Mouse (Mus musculus): ENCODE results near the gene Zfp553. TPM values are rescaled to one million over a fixed set of nuclear protein-coding genes. Genes with fewer than 3 reads are reported as not detected.

The Zfp553 gene
- polyA plus RNA-seq, 1 experiment from 2014 or later, result 45.2 TPM

- H3K9me3 ChIP-seq (ENCODE audit: low read length), result no peaks in the 10 kb centered on the region
- ATAC-seq (ENCODE audit: low FRiP score, low TSS enrichment), result no peak
- H3K4me1 ChIP-seq (ENCODE audit: insufficient read depth, low read length), result peaks cover 6% of the 10 kb centered on the region
- no peak overlapping the region for H3K4me2 ChIP-seq (replicated peaks; ENCODE audit: low read depth, low read length)
- 94% methylated on average over 2 of the region's 2 CpGs for WGBS
- no peaks in the 10 kb centered on the region for H3K27me3 ChIP-seq (ENCODE audit: insufficient read depth, low read length)
- no peak overlapping the region for H3K4me3 ChIP-seq (ENCODE audit: low read length)
- H3K9ac ChIP-seq (replicated peaks; ENCODE audit: low read length), result no peak overlapping the region
- no peak overlapping the region for H3K27ac ChIP-seq (ENCODE audit: low read length)
- H3K36me3 ChIP-seq (ENCODE audit: insufficient read depth, low read length), result peaks cover 31% of the 10 kb centered on the region
Observed at GRCm38 (mm10) chr7:127252414-127252813, 19.6 kb downstream of the Zfp553 start.

- peaks cover 6% of the 10 kb centered on the region for H3K4me1 ChIP-seq (ENCODE audit: insufficient read depth, low read length)
- peaks cover 38% of the 10 kb centered on the region for H3K36me3 ChIP-seq (ENCODE audit: insufficient read depth, low read length)
- peak overlapping the region; percentile 68 for H3K4me3 ChIP-seq (ENCODE audit: low read length)
- 78% methylated on average over 6 of the region's 6 CpGs for WGBS
- peak overlapping the region; percentile 69 for H3K4me2 ChIP-seq (replicated peaks; ENCODE audit: low read depth, low read length)
- no peaks in the 10 kb centered on the region for H3K27me3 ChIP-seq (ENCODE audit: insufficient read depth, low read length)
- no peaks in the 10 kb centered on the region for H3K9me3 ChIP-seq (ENCODE audit: low read length)
- H3K9ac ChIP-seq (replicated peaks; ENCODE audit: low read length), result peak overlapping the region; percentile 86
- ATAC-seq (ENCODE audit: low FRiP score, low TSS enrichment), result no peak
- peak overlapping the region; percentile 93; the same call in 1 of the 2 replicates for H3K27ac ChIP-seq (ENCODE audit: low read length)
Observed at GRCm38 (mm10) chr7:127253341-127253740, 20.5 kb downstream of the Zfp553 start.

- peak; percentile 94 for ATAC-seq (ENCODE audit: low FRiP score, low TSS enrichment)
- Histone ChIP-seq H3K9me3 (ENCODE audit: low read length) (no peaks in the 10 kb centered on the region), H3K4me3 (ENCODE audit: low read length) (peak overlapping the region; percentile 68), H3K4me1 (ENCODE audit: insufficient read depth, low read length) (peaks cover 9% of the 10 kb centered on the region), H3K4me2 (replicated peaks; ENCODE audit: low read depth, low read length) (peak overlapping the region; percentile 69), H3K27me3 (ENCODE audit: insufficient read depth, low read length) (no peaks in the 10 kb centered on the region), H3K27ac (ENCODE audit: low read length) (peak overlapping the region; percentile 93), H3K36me3 (ENCODE audit: insufficient read depth, low read length) (peaks cover 38% of the 10 kb centered on the region), H3K9ac (replicated peaks; ENCODE audit: low read length) (peak overlapping the region; percentile 86)
- WGBS, result under 1% methylated on average over 135 of the region's 136 CpGs
Observed at GRCm38 (mm10) chr7:127253821-127254769, 21.2 kb downstream of the Zfp553 start.

GRCm38 (mm10) chr7:127255008-127255407, 22.1 kb downstream of the Zfp553 start:
- H3K27me3 ChIP-seq (ENCODE audit: insufficient read depth, low read length), result no peaks in the 10 kb centered on the region
- H3K4me3 ChIP-seq (ENCODE audit: low read length), result peak overlapping the region; percentile 68
- H3K9me3 ChIP-seq (ENCODE audit: low read length), result no peaks in the 10 kb centered on the region
- WGBS, result 14% methylated on average over 4 of the region's 4 CpGs
- no peak for ATAC-seq (ENCODE audit: low FRiP score, low TSS enrichment)
- peak overlapping the region; percentile 73 for H3K9ac ChIP-seq (replicated peaks; ENCODE audit: low read length)
- peaks cover 31% of the 10 kb centered on the region for H3K36me3 ChIP-seq (ENCODE audit: insufficient read depth, low read length)
- peaks cover 17% of the 10 kb centered on the region for H3K4me1 ChIP-seq (ENCODE audit: insufficient read depth, low read length)
- H3K27ac ChIP-seq (ENCODE audit: low read length), result peak overlapping the region; percentile 93; the same call in 1 of the 2 replicates
- H3K4me2 ChIP-seq (replicated peaks; ENCODE audit: low read depth, low read length), result peak overlapping the region; percentile 69

GRCm38 (mm10) chr7:127255965-127256364, 23.1 kb downstream of the Zfp553 start:
- Histone ChIP-seq H3K27ac (ENCODE audit: low read length) (no peak overlapping the region), H3K4me3 (ENCODE audit: low read length) (no peak overlapping the region), H3K27me3 (ENCODE audit: insufficient read depth, low read length) (no peaks in the 10 kb centered on the region), H3K36me3 (ENCODE audit: insufficient read depth, low read length) (peaks cover 26% of the 10 kb centered on the region), H3K9me3 (ENCODE audit: low read length) (no peaks in the 10 kb centered on the region), H3K4me2 (replicated peaks; ENCODE audit: low read depth, low read length) (no peak overlapping the region), H3K9ac (replicated peaks; ENCODE audit: low read length) (no peak overlapping the region), H3K4me1 (ENCODE audit: insufficient read depth, low read length) (peaks cover 19% of the 10 kb centered on the region)
- 85% methylated on average over 2 of the region's 2 CpGs for WGBS
- ATAC-seq (ENCODE audit: low FRiP score, low TSS enrichment), result no peak

- ATAC-seq (ENCODE audit: low FRiP score, low TSS enrichment), result no peak
- H3K4me2 ChIP-seq (replicated peaks; ENCODE audit: low read depth, low read length), result no peak overlapping the region
- H3K36me3 ChIP-seq (ENCODE audit: insufficient read depth, low read length), result peaks cover 23% of the 10 kb centered on the region
- no peaks in the 10 kb centered on the region for H3K27me3 ChIP-seq (ENCODE audit: insufficient read depth, low read length)
- H3K9ac ChIP-seq (replicated peaks; ENCODE audit: low read length), result no peak overlapping the region
- no peak overlapping the region for H3K27ac ChIP-seq (ENCODE audit: low read length)
- 92% methylated on average over 5 of the region's 5 CpGs for whole genome bisulfite sequencing
- peaks cover 23% of the 10 kb centered on the region for H3K4me1 ChIP-seq (ENCODE audit: insufficient read depth, low read length)
- H3K4me3 ChIP-seq (ENCODE audit: low read length), result no peak overlapping the region
- no peaks in the 10 kb centered on the region for H3K9me3 ChIP-seq (ENCODE audit: low read length)
Observed at GRCm38 (mm10) chr7:127256518-127256917, 23.7 kb downstream of the Zfp553 start.

GRCm38 (mm10) chr7:127259186-127259905, 26.5 kb downstream of the Zfp553 start:
- H3K9ac ChIP-seq (replicated peaks; ENCODE audit: low read length), result peak overlapping the region; percentile 77; the same call in 1 of the 2 replicates
- no peak overlapping the region for H3K27ac ChIP-seq (ENCODE audit: low read length)
- no peaks in the 10 kb centered on the region for H3K27me3 ChIP-seq (ENCODE audit: insufficient read depth, low read length)
- H3K4me2 ChIP-seq (replicated peaks; ENCODE audit: low read depth, low read length), result peak overlapping the region; percentile 90
- WGBS, result 72% methylated on average over 8 of the region's 8 CpGs
- H3K36me3 ChIP-seq (ENCODE audit: insufficient read depth, low read length), result peaks cover 16% of the 10 kb centered on the region
- peak overlapping the region; percentile 76 for H3K4me3 ChIP-seq (ENCODE audit: low read length)
- H3K9me3 ChIP-seq (ENCODE audit: low read length), result no peaks in the 10 kb centered on the region
- no peak for ATAC-seq (ENCODE audit: low FRiP score, low TSS enrichment)
- peaks cover 23% of the 10 kb centered on the region for H3K4me1 ChIP-seq (ENCODE audit: insufficient read depth, low read length)

- no peaks in the 10 kb centered on the region for H3K9me3 ChIP-seq (ENCODE audit: low read length)
- WGBS, result 0% methylated on average over 50 of the region's 50 CpGs
- H3K4me3 ChIP-seq (ENCODE audit: low read length), result peak within 1 kb of the TSS; percentile 76
- H3K4me2 ChIP-seq (replicated peaks; ENCODE audit: low read depth, low read length), result peak within 1 kb of the TSS; percentile 90
- peak within 1 kb of the TSS; percentile 16; the same call in 1 of the 2 replicates for H3K27ac ChIP-seq (ENCODE audit: low read length)
- peak within 1 kb of the TSS; percentile 77 for H3K9ac ChIP-seq (replicated peaks; ENCODE audit: low read length)
- ATAC-seq (ENCODE audit: low FRiP score, low TSS enrichment), result peak; percentile 98
- no peaks in the 10 kb centered on the region for H3K27me3 ChIP-seq (ENCODE audit: insufficient read depth, low read length)
- H3K4me1 ChIP-seq (ENCODE audit: insufficient read depth, low read length), result peaks cover 18% of the 10 kb centered on the region
- H3K36me3 ChIP-seq (ENCODE audit: insufficient read depth, low read length), result peaks cover 16% of the 10 kb centered on the region
Observed at GRCm38 (mm10) chr7:127260309-127261111, 27.6 kb downstream of the Zfp553 start, which contains the start of gene Dctpp1. TSS of gene Dctpp1 (minus strand) at chr7:127260709.

Measured in kidney, embryonic 16.5 days (tissue).